Mouse (Mus musculus) heart, embryonic 10.5 days (tissue): ENCODE measurements at regions not wholly inside any gene's neighbourhood (a gene's known extent, or its start where the extent isn't known, plus 50 kb on each side); places are given as distances from the start of the nearest gene placed in this dataset.
"Not testable (repeated sequence)": the region's sequence is repeated elsewhere in the genome, so short reads cannot be mapped to it uniquely, and the experiment has no call there.

Experiments
- DNase-seq: peaks from one replicate; pipeline ENCODE4 v3.0.0-alpha.2; 2017; ENCODE audit warnings: low spot score
- H3K27ac ChIP-seq: fragments of 300-500 bp; sonication (generic); 2 replicates; pipeline ENCODE4 v1.5.1; 2016; ENCODE audit warnings: mild to moderate bottlenecking
- H3K27me3 ChIP-seq: fragments of 300-500 bp; sonication (generic); 2 replicates; pipeline ENCODE4 v1.6.1; 2016; ENCODE audit warnings: mild to moderate bottlenecking; ENCODE audit not compliant: poor library complexity, insufficient read depth, severe bottlenecking
- H3K36me3 ChIP-seq: fragments of 300-500 bp; sonication (generic); 2 replicates; pipeline ENCODE4 v1.6.1; 2016; ENCODE audit warnings: mild to moderate bottlenecking, moderate library complexity
- H3K4me1 ChIP-seq: fragments of 300-500 bp; sonication (generic); 2 replicates; pipeline ENCODE4 v1.6.1; 2016; ENCODE audit warnings: mild to moderate bottlenecking
- H3K4me3 ChIP-seq: fragments of 300-500 bp; sonication (generic); 2 replicates; pipeline ENCODE4 v1.5.1; 2016; ENCODE audit warnings: mild to moderate bottlenecking, moderate library complexity
- H3K9me3 ChIP-seq: fragments of 300-500 bp; sonication (generic); 2 replicates; pipeline ENCODE4 v1.6.1; 2016; ENCODE audit warnings: mild to moderate bottlenecking, moderate library complexity
- WGBS: fragments of 180-500 bp; shearing (Covaris S2); methylation state at CpG from one replicate; pipeline ENCODE4 v1.1.7; 2016; 5-methylcytosine and 5-hydroxymethylcytosine counted together

GRCm38 (mm10) chr14:54021443-54021842 lies 232.5 kb downstream of the Dad1 start:
- 82% methylated on average over 6 of the region's 6 CpGs for WGBS
- H3K9me3 ChIP-seq, result no peaks in the 10 kb centered on the region
- H3K27ac ChIP-seq, result no peak overlapping the region
- no peak overlapping the region for H3K4me3 ChIP-seq
- no peaks in the 10 kb centered on the region for H3K27me3 ChIP-seq
- H3K36me3 ChIP-seq, result no peaks in the 10 kb centered on the region
- DNase-seq, result no peak
- H3K4me1 ChIP-seq, result no peaks in the 10 kb centered on the region

- H3K4me1 ChIP-seq, result no peaks in the 10 kb centered on the region
- H3K36me3 ChIP-seq, result no peaks in the 10 kb centered on the region
- no peak overlapping the region for H3K4me3 ChIP-seq
- 83% methylated on average over 10 of the region's 10 CpGs for WGBS
- no peaks in the 10 kb centered on the region for H3K9me3 ChIP-seq
- no peaks in the 10 kb centered on the region for H3K27me3 ChIP-seq
- H3K27ac ChIP-seq, result no peak overlapping the region
- DNase-seq, result no peak
Measured at GRCm38 (mm10) chr14:54014628-54015027, 239.3 kb downstream of the Dad1 start.

- no peaks in the 10 kb centered on the region for H3K27me3 ChIP-seq
- DNase-seq, result no peak
- WGBS, result 75% methylated on average over 1 of the region's 1 CpGs
Measured at GRCm38 (mm10) chr14:54002083-54002482, 251.8 kb downstream of the Dad1 start.

GRCm38 (mm10) chr14:54000527-54000926 lies 253.4 kb downstream of the Dad1 start:
- WGBS, result 73% methylated on average over 5 of the region's 5 CpGs
- DNase-seq, result no peak
- H3K9me3 ChIP-seq, result no peaks in the 10 kb centered on the region
- H3K4me1 ChIP-seq, result no peaks in the 10 kb centered on the region
- H3K36me3 ChIP-seq, result no peaks in the 10 kb centered on the region
- H3K27me3 ChIP-seq, result no peaks in the 10 kb centered on the region
- no peak overlapping the region for H3K27ac ChIP-seq
- H3K4me3 ChIP-seq, result no peak overlapping the region

More at GRCm38 (mm10) chr14:54002083-54002482, 251.8 kb downstream of the Dad1 start:
- Histone ChIP-seq H3K4me1 (no peaks in the 10 kb centered on the region), H3K36me3 (no peaks in the 10 kb centered on the region), H3K4me3 (no peak overlapping the region), H3K9me3 (no peaks in the 10 kb centered on the region), H3K27ac (no peak overlapping the region)

GRCm38 (mm10) chr14:53993427-53993826 lies 260.5 kb downstream of the Dad1 start:
- 45% methylated on average over 2 of the region's 2 CpGs for WGBS
- H3K9me3 ChIP-seq, result no peaks in the 10 kb centered on the region
- no peaks in the 10 kb centered on the region for H3K36me3 ChIP-seq
- DNase-seq, result no peak
- H3K4me3 ChIP-seq, result no peak overlapping the region
- H3K27ac ChIP-seq, result no peak overlapping the region
- no peaks in the 10 kb centered on the region for H3K27me3 ChIP-seq
- H3K4me1 ChIP-seq, result no peaks in the 10 kb centered on the region

GRCm38 (mm10) chr14:53992712-53993286 lies 261.1 kb downstream of the Dad1 start:
- Histone ChIP-seq H3K36me3 (no peaks in the 10 kb centered on the region), H3K27me3 (no peaks in the 10 kb centered on the region), H3K27ac (no peak overlapping the region), H3K4me3 (no peak overlapping the region), H3K4me1 (no peaks in the 10 kb centered on the region), H3K9me3 (no peaks in the 10 kb centered on the region)
- 59% methylated on average over 11 of the region's 11 CpGs for whole genome bisulfite sequencing
- DNase-seq, result no peak

- no peaks in the 10 kb centered on the region for H3K27me3 ChIP-seq
- 22% methylated on average over 4 of the region's 4 CpGs for WGBS
- H3K36me3 ChIP-seq, result no peaks in the 10 kb centered on the region
- H3K4me1 ChIP-seq, result no peaks in the 10 kb centered on the region
- H3K9me3 ChIP-seq, result no peaks in the 10 kb centered on the region
- H3K27ac ChIP-seq, result no peak overlapping the region
- no peak for DNase-seq
- no peak overlapping the region for H3K4me3 ChIP-seq
Measured at GRCm38 (mm10) chr14:53991390-53991789, 262.5 kb downstream of the Dad1 start.

- Histone ChIP-seq H3K27me3 (no peaks in the 10 kb centered on the region), H3K9me3 (no peaks in the 10 kb centered on the region), H3K4me3 (no peak overlapping the region), H3K27ac (no peak overlapping the region), H3K4me1 (no peaks in the 10 kb centered on the region), H3K36me3 (no peaks in the 10 kb centered on the region)
- WGBS, result 77% methylated on average over 5 of the region's 5 CpGs
- DNase-seq, result no peak
Measured at GRCm38 (mm10) chr14:53980771-53981170, 273.1 kb downstream of the Dad1 start.

- not testable (repeated sequence) for H3K27ac ChIP-seq, H3K4me3 ChIP-seq, DNase-seq, H3K9me3 ChIP-seq, H3K27me3 ChIP-seq, H3K36me3 ChIP-seq, H3K4me1 ChIP-seq
- 73% methylated on average over 10 of the region's 11 CpGs for WGBS
Measured at GRCm38 (mm10) chr14:53961426-53961825, 292.5 kb downstream of the Dad1 start.

- WGBS, result 31% methylated on average over 7 of the region's 7 CpGs
- Histone ChIP-seq H3K36me3 (no peaks in the 10 kb centered on the region), H3K27ac (no peak overlapping the region), H3K4me3 (no peak overlapping the region), H3K27me3 (no peaks in the 10 kb centered on the region), H3K4me1 (no peaks in the 10 kb centered on the region), H3K9me3 (0 out of 2 replicates have a peak, but pooled peaks cover under 1% of the 10 kb centered on the region)
- DNase-seq, result no peak
Measured at GRCm38 (mm10) chr14:53960779-53961178, 293.1 kb downstream of the Dad1 start.

- H3K27ac ChIP-seq, H3K36me3 ChIP-seq, H3K4me1 ChIP-seq, H3K9me3 ChIP-seq, H3K4me3 ChIP-seq, H3K27me3 ChIP-seq, DNase-seq: not testable (repeated sequence)
- 91% methylated on average over 29 of the region's 29 CpGs for WGBS
Measured at GRCm38 (mm10) chr14:53935791-53936231, 318.1 kb downstream of the Dad1 start.

GRCm38 (mm10) chr14:53935336-53935735 lies 318.6 kb downstream of the Dad1 start:
- not testable (repeated sequence) for H3K27ac ChIP-seq, H3K27me3 ChIP-seq, H3K4me3 ChIP-seq, H3K4me1 ChIP-seq, H3K9me3 ChIP-seq, DNase-seq, H3K36me3 ChIP-seq
- 83% methylated on average over 8 of the region's 13 CpGs for WGBS

- WGBS, result 58% methylated on average over 1 of the region's 1 CpGs
- Histone ChIP-seq H3K9me3 (no peaks in the 10 kb centered on the region), H3K36me3 (no peaks in the 10 kb centered on the region), H3K27me3 (no peaks in the 10 kb centered on the region), H3K27ac (no peak overlapping the region), H3K4me1 (no peaks in the 10 kb centered on the region), H3K4me3 (no peak overlapping the region)
- no peak for DNase-seq
Measured at GRCm38 (mm10) chr14:53910871-53911270, 343.0 kb downstream of the Dad1 start.

GRCm38 (mm10) chr14:53904578-53904977 lies 349.3 kb downstream of the Dad1 start:
- H3K4me1 ChIP-seq, result no peaks in the 10 kb centered on the region
- WGBS, result 62% methylated on average over 3 of the region's 3 CpGs
- H3K27me3 ChIP-seq, result no peaks in the 10 kb centered on the region
- no peak overlapping the region for H3K4me3 ChIP-seq
- H3K9me3 ChIP-seq, result no peaks in the 10 kb centered on the region
- H3K36me3 ChIP-seq, result no peaks in the 10 kb centered on the region
- H3K27ac ChIP-seq, result no peak overlapping the region
- DNase-seq, result no peak
